Mouse (Mus musculus): Measurements from ENCODE around the gene Calm3. TPM values are rescaled to one million over a fixed set of nuclear protein-coding genes. Genes with fewer than 3 reads are reported as not detected.
A peak's percentile ranks its signal among the peaks of the same experiment; 100 is the strongest.

Calm3 gene
- polyA plus RNA-seq, 1 experiment from 2014 or later: 337 TPM

GRCm38 (mm10) chr7:16905491-16906021 is 18.4 kb downstream of the Calm3 start:
- H3K9ac ChIP-seq (ENCODE audit: low read depth, low read length): no peak overlapping the region
- ATAC-seq (ENCODE audit: low FRiP score): peak; percentile 25; the same call in 1 of the 2 replicates

DNA sequence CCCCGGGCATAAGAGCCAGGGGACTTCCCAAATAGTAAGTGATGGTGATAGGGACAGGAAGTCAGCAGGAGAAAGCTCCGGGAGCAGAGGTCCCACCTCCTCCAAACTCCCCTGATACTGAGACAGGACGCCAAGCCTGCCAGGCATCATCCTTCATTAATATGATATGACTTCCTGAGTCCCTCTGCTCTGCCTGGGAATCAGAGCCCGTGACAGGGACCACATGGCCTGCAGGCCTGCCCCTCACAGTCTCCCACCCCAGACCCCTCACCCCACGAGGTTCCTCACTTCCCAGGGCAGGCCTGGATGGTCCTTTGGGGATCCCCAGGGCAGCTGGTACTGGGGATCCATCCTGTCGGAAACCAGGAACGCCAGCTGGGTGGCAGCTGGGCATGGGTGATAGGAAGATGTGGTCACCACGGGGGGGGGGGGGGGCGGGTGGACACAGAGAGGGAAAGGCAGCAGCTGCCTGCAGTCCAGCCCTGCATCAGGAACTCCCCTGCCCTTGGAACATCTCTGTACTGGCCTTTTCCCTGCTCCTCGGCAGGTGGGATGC is 19.7 kb downstream of the Calm3 start:
- H3K9ac ChIP-seq (ENCODE audit: low read depth, low read length): no peak overlapping the region
- no peak; the same call in 1 of the 2 replicates for ATAC-seq (ENCODE audit: low FRiP score)
- H3K4me3 ChIP-seq (ENCODE audit: low read depth, low read length): no peak overlapping the region
- no peaks in the 10 kb centered on the region for H3K9me3 ChIP-seq (ENCODE audit: control insufficient read depth, low read length)
- H3K4me2 ChIP-seq (replicated peaks; ENCODE audit: low read depth, low read length): no peak overlapping the region
- 67% methylated on average over 7 of the region's 10 CpGs for WGBS
- no peaks in the 10 kb centered on the region for H3K36me3 ChIP-seq (ENCODE audit: control insufficient read depth, insufficient read depth, low read length)
- no peaks in the 10 kb centered on the region for H3K27me3 ChIP-seq (ENCODE audit: control insufficient read depth, insufficient read depth, low read length)
- no peak for DNase-seq (ENCODE audit: low spot score)
- peaks cover 6% of the 10 kb centered on the region for H3K4me1 ChIP-seq (replicated peaks; ENCODE audit: control insufficient read depth, insufficient read depth, low read length)
- no peak overlapping the region for H3K27ac ChIP-seq (ENCODE audit: low read depth, low read length)

More at GRCm38 (mm10) chr7:16905491-16906021, 18.4 kb downstream of the Calm3 start:
- H3K27ac ChIP-seq (ENCODE audit: low read depth, low read length): 0 out of 2 replicates have a peak overlapping the region, but pooled peaks have one; percentile 6
- 54% methylated on average over 9 of the region's 9 CpGs for WGBS
- DNase-seq (ENCODE audit: low spot score): no peak
- H3K27me3 ChIP-seq (ENCODE audit: control insufficient read depth, insufficient read depth, low read length): no peaks in the 10 kb centered on the region
- H3K9me3 ChIP-seq (ENCODE audit: control insufficient read depth, low read length): no peaks in the 10 kb centered on the region
- H3K4me2 ChIP-seq (replicated peaks; ENCODE audit: low read depth, low read length): no peak overlapping the region
- peaks cover 5% of the 10 kb centered on the region for H3K4me1 ChIP-seq (replicated peaks; ENCODE audit: control insufficient read depth, insufficient read depth, low read length)
- H3K36me3 ChIP-seq (ENCODE audit: control insufficient read depth, insufficient read depth, low read length): no peaks in the 10 kb centered on the region
- H3K4me3 ChIP-seq (ENCODE audit: low read depth, low read length): no peak overlapping the region

- no peaks in the 10 kb centered on the region for H3K9me3 ChIP-seq (ENCODE audit: control insufficient read depth, low read length)
- H3K9ac ChIP-seq (ENCODE audit: low read depth, low read length): no peak overlapping the region
- no peak for ATAC-seq (ENCODE audit: low FRiP score)
- no peak overlapping the region for H3K4me2 ChIP-seq (replicated peaks; ENCODE audit: low read depth, low read length)
- H3K27me3 ChIP-seq (ENCODE audit: control insufficient read depth, insufficient read depth, low read length): no peaks in the 10 kb centered on the region
- DNase-seq (ENCODE audit: low spot score): no peak
- no peaks in the 10 kb centered on the region for H3K36me3 ChIP-seq (ENCODE audit: control insufficient read depth, insufficient read depth, low read length)
- 83% methylated on average over 2 of the region's 2 CpGs for WGBS
- H3K4me1 ChIP-seq (replicated peaks; ENCODE audit: control insufficient read depth, insufficient read depth, low read length): peaks cover 4% of the 10 kb centered on the region
- H3K4me3 ChIP-seq (ENCODE audit: low read depth, low read length): no peak overlapping the region
- H3K27ac ChIP-seq (ENCODE audit: low read depth, low read length): no peak overlapping the region
Measured at GRCm38 (mm10) chr7:16903439-16903955, 20.4 kb downstream of the Calm3 start.

- ATAC-seq (ENCODE audit: low FRiP score) (no peak), DNase-seq (ENCODE audit: low spot score) (no peak)
- H3K4me1 ChIP-seq (replicated peaks; ENCODE audit: control insufficient read depth, insufficient read depth, low read length): peaks cover 4% of the 10 kb centered on the region
- no peak overlapping the region for H3K9ac ChIP-seq (ENCODE audit: low read depth, low read length)
- WGBS: 19% methylated on average over 4 of the region's 5 CpGs
- no peaks in the 10 kb centered on the region for H3K9me3 ChIP-seq (ENCODE audit: control insufficient read depth, low read length)
- no peaks in the 10 kb centered on the region for H3K36me3 ChIP-seq (ENCODE audit: control insufficient read depth, insufficient read depth, low read length)
- no peaks in the 10 kb centered on the region for H3K27me3 ChIP-seq (ENCODE audit: control insufficient read depth, insufficient read depth, low read length)
- H3K27ac ChIP-seq (ENCODE audit: low read depth, low read length): no peak overlapping the region; the same call in 1 of the 2 replicates
- no peak overlapping the region for H3K4me2 ChIP-seq (replicated peaks; ENCODE audit: low read depth, low read length)
- no peak overlapping the region for H3K4me3 ChIP-seq (ENCODE audit: low read depth, low read length)
Measured at GRCm38 (mm10) chr7:16900526-16900925, 23.4 kb downstream of the Calm3 start.

- 27% methylated on average over 10 of the region's 10 CpGs for WGBS
- Histone ChIP-seq H3K4me2 (replicated peaks; ENCODE audit: low read depth, low read length) (peak overlapping the region; percentile 35; the same call in 1 of the 2 replicates), H3K4me3 (ENCODE audit: low read depth, low read length) (peak overlapping the region; percentile 12), H3K4me1 (replicated peaks; ENCODE audit: control insufficient read depth, insufficient read depth, low read length) (peaks cover 19% of the 10 kb centered on the region), H3K9me3 (ENCODE audit: control insufficient read depth, low read length) (no peaks in the 10 kb centered on the region), H3K36me3 (ENCODE audit: control insufficient read depth, insufficient read depth, low read length) (no peaks in the 10 kb centered on the region), H3K9ac (ENCODE audit: low read depth, low read length) (no peak overlapping the region), H3K27ac (ENCODE audit: low read depth, low read length) (no peak overlapping the region), H3K27me3 (ENCODE audit: control insufficient read depth, insufficient read depth, low read length) (peaks cover 16% of the 10 kb centered on the region)
- DNase-seq (ENCODE audit: low spot score) (no peak), ATAC-seq (ENCODE audit: low FRiP score) (no peak)
Measured at GRCm38 (mm10) chr7:16895511-16895910, 28.4 kb downstream of the Calm3 start.

GRCm38 (mm10) chr7:16895000-16895399 is 28.9 kb downstream of the Calm3 start:
- DNase-seq (ENCODE audit: low spot score) (peak; percentile 87), ATAC-seq (ENCODE audit: low FRiP score) (peak; percentile 39)
- Histone ChIP-seq H3K27ac (ENCODE audit: low read depth, low read length) (peak overlapping the region; percentile 62; the same call in 1 of the 2 replicates), H3K9ac (ENCODE audit: low read depth, low read length) (no peak overlapping the region), H3K4me3 (ENCODE audit: low read depth, low read length) (peak overlapping the region; percentile 12), H3K36me3 (ENCODE audit: control insufficient read depth, insufficient read depth, low read length) (no peaks in the 10 kb centered on the region), H3K9me3 (ENCODE audit: control insufficient read depth, low read length) (no peaks in the 10 kb centered on the region), H3K4me2 (replicated peaks; ENCODE audit: low read depth, low read length) (peak overlapping the region; percentile 35), H3K27me3 (ENCODE audit: control insufficient read depth, insufficient read depth, low read length) (peaks cover 19% of the 10 kb centered on the region), H3K4me1 (replicated peaks; ENCODE audit: control insufficient read depth, insufficient read depth, low read length) (peaks cover 18% of the 10 kb centered on the region)
- WGBS: under 1% methylated on average over 24 of the region's 24 CpGs

DNA sequence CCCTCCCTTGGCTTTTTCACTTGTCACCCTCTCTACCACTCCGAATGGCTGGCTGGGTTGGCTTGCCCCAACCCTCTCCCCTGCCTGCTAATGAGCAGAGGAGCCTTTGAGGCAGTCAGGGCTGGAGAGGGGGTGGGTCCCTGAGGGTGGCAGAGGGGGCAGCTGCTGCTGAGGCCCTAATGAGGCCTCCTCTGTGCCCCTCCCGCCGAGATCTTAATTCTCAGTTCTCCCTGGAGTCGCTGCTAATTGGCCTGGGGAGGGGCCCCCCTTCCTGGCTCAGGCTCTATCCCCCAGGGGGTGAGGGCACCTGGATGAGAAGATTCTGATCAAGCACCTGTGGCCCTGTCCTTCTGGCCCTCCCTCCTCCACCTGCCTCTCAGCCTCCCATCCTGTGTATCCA is 29.6 kb downstream of the Calm3 start:
- H3K4me2 ChIP-seq (replicated peaks; ENCODE audit: low read depth, low read length): peak overlapping the region; percentile 13; the same call in 1 of the 2 replicates
- no peak overlapping the region for H3K9ac ChIP-seq (ENCODE audit: low read depth, low read length)
- H3K36me3 ChIP-seq (ENCODE audit: control insufficient read depth, insufficient read depth, low read length): no peaks in the 10 kb centered on the region
- ATAC-seq (ENCODE audit: low FRiP score): peak; percentile 54
- H3K9me3 ChIP-seq (ENCODE audit: control insufficient read depth, low read length): no peaks in the 10 kb centered on the region
- no peak overlapping the region for H3K4me3 ChIP-seq (ENCODE audit: low read depth, low read length)
- peaks cover 19% of the 10 kb centered on the region for H3K27me3 ChIP-seq (ENCODE audit: control insufficient read depth, insufficient read depth, low read length)
- peak overlapping the region; percentile 62; the same call in 1 of the 2 replicates for H3K27ac ChIP-seq (ENCODE audit: low read depth, low read length)
- peaks cover 18% of the 10 kb centered on the region for H3K4me1 ChIP-seq (replicated peaks; ENCODE audit: control insufficient read depth, insufficient read depth, low read length)
- peak; percentile 55 for DNase-seq (ENCODE audit: low spot score)
- WGBS: 0% methylated on average over 4 of the region's 4 CpGs

- no peak for DNase-seq (ENCODE audit: low spot score)
- H3K4me2 ChIP-seq (replicated peaks; ENCODE audit: low read depth, low read length): peak overlapping the region; percentile 13; the same call in 1 of the 2 replicates
- H3K9me3 ChIP-seq (ENCODE audit: control insufficient read depth, low read length): no peaks in the 10 kb centered on the region
- H3K36me3 ChIP-seq (ENCODE audit: control insufficient read depth, insufficient read depth, low read length): no peaks in the 10 kb centered on the region
- no peak overlapping the region for H3K4me3 ChIP-seq (ENCODE audit: low read depth, low read length)
- 8% methylated on average over 6 of the region's 6 CpGs for WGBS
- peaks cover 18% of the 10 kb centered on the region for H3K4me1 ChIP-seq (replicated peaks; ENCODE audit: control insufficient read depth, insufficient read depth, low read length)
- no peak overlapping the region for H3K9ac ChIP-seq (ENCODE audit: low read depth, low read length)
- H3K27me3 ChIP-seq (ENCODE audit: control insufficient read depth, insufficient read depth, low read length): peaks cover 19% of the 10 kb centered on the region
- no peak for ATAC-seq (ENCODE audit: low FRiP score)
- no peak overlapping the region for H3K27ac ChIP-seq (ENCODE audit: low read depth, low read length)
Measured at GRCm38 (mm10) chr7:16893612-16894011, 30.3 kb downstream of the Calm3 start.

- Histone ChIP-seq H3K27ac (ENCODE audit: low read depth, low read length) (no peak overlapping the region), H3K36me3 (ENCODE audit: control insufficient read depth, insufficient read depth, low read length) (no peaks in the 10 kb centered on the region), H3K9me3 (ENCODE audit: control insufficient read depth, low read length) (no peaks in the 10 kb centered on the region), H3K4me1 (replicated peaks; ENCODE audit: control insufficient read depth, insufficient read depth, low read length) (peaks cover 18% of the 10 kb centered on the region), H3K4me2 (replicated peaks; ENCODE audit: low read depth, low read length) (peak overlapping the region; percentile 40; the same call in 1 of the 2 replicates), H3K27me3 (ENCODE audit: control insufficient read depth, insufficient read depth, low read length) (peaks cover 21% of the 10 kb centered on the region), H3K9ac (ENCODE audit: low read depth, low read length) (no peak overlapping the region), H3K4me3 (ENCODE audit: low read depth, low read length) (no peak overlapping the region)
- WGBS: 48% methylated on average over 9 of the region's 9 CpGs
- ATAC-seq (ENCODE audit: low FRiP score) (peak; percentile 15; the same call in 1 of the 2 replicates), DNase-seq (ENCODE audit: low spot score) (no peak)
Measured at GRCm38 (mm10) chr7:16892352-16892730, 31.6 kb downstream of the Calm3 start.
